Mouse (Mus musculus) kidney, embryonic 15.5 days (tissue): Measurements from ENCODE around the gene Ide. TPM values are rescaled to one million over a fixed set of nuclear protein-coding genes. Genes with fewer than 3 reads are reported as not detected.

Experiments
- ATAC-seq: fragments of 200-750 bp; cut with Nextera tagmentation; replicated peaks from 2 replicates; pipeline ENCODE4 v1.8.0; 2017; ENCODE audit warnings: moderate TSS enrichment; ENCODE audit not compliant: low FRiP score
- H3K27ac ChIP-seq: fragments of 300-500 bp; sonication (generic); 2 replicates; pipeline ENCODE4 v1.5.1; 2015; ENCODE audit warnings: mild to moderate bottlenecking, inconsistent platforms
- H3K27me3 ChIP-seq: fragments of 300-500 bp; sonication (generic); 2 replicates; pipeline ENCODE4 v1.6.1; 2015; ENCODE audit warnings: inconsistent platforms
- H3K36me3 ChIP-seq: fragments of 300-500 bp; sonication (generic); 2 replicates; pipeline ENCODE4 v1.6.1; 2015; ENCODE audit warnings: inconsistent platforms
- H3K4me1 ChIP-seq: fragments of 300-500 bp; sonication (generic); 2 replicates; pipeline ENCODE4 v1.6.1; 2015; ENCODE audit warnings: inconsistent platforms
- H3K4me2 ChIP-seq: fragments of 300-500 bp; sonication (generic); 2 replicates; pipeline ENCODE4 v1.6.1; 2015; ENCODE audit warnings: moderate library complexity, mild to moderate bottlenecking, inconsistent platforms
- H3K4me3 ChIP-seq: fragments of 300-500 bp; sonication (generic); replicated peaks from 2 replicates; pipeline ENCODE4 v1.5.1; 2015; ENCODE audit warnings: mild to moderate bottlenecking, inconsistent platforms
- H3K9ac ChIP-seq: fragments of 300-500 bp; sonication (generic); 2 replicates; pipeline ENCODE4 v1.6.1; 2015; ENCODE audit warnings: mild to moderate bottlenecking, inconsistent platforms
- H3K9me3 ChIP-seq: fragments of 300-500 bp; sonication (generic); replicated peaks from 2 replicates; pipeline ENCODE4 v1.6.1; 2016; ENCODE audit warnings: inconsistent platforms
- WGBS: fragments of 180-500 bp; shearing (Covaris S2); methylation state at CpG from one replicate; pipeline ENCODE4 v1.1.7; 2015; ENCODE audit warnings: mixed read lengths; 5-methylcytosine and 5-hydroxymethylcytosine counted together
- polyA plus RNA-seq: library from polyadenylated mRNA; unstranded; fragments of >200 nt; fragmentation: Nextera tagmentation; extraction: Ambion mirVana; gene quantifications from 2 replicates; pipeline ENCODE4 v1.2.1, GENCODE M21; 2015

The Ide gene
- polyA plus RNA-seq, 1 experiment from 2014 or later, result 53.3 TPM

GRCm38 (mm10) chr19:37262389-37262788 lies 75.3 kb downstream of the Ide start:
- H3K9ac ChIP-seq, result no peak overlapping the region
- H3K9me3 ChIP-seq, result no peaks in the 10 kb centered on the region
- H3K27ac ChIP-seq, result no peak overlapping the region
- H3K27me3 ChIP-seq, result no peaks in the 10 kb centered on the region
- WGBS, result 40% methylated on average over 4 of the region's 4 CpGs
- no peak overlapping the region for H3K4me2 ChIP-seq
- H3K36me3 ChIP-seq, result no peaks in the 10 kb centered on the region
- H3K4me3 ChIP-seq, result no peak overlapping the region
- ATAC-seq, result no peak
- 0 out of 2 replicates have a peak, but pooled peaks cover 3% of the 10 kb centered on the region for H3K4me1 ChIP-seq

GRCm38 (mm10) chr19:37255321-37255720 lies 82.3 kb downstream of the Ide start:
- 90% methylated on average over 9 of the region's 9 CpGs for WGBS
- ATAC-seq, result no peak
- H3K36me3 ChIP-seq, result no peaks in the 10 kb centered on the region
- no peak overlapping the region for H3K27ac ChIP-seq
- no peaks in the 10 kb centered on the region for H3K27me3 ChIP-seq
- no peaks in the 10 kb centered on the region for H3K4me1 ChIP-seq
- no peak overlapping the region for H3K9ac ChIP-seq
- H3K4me2 ChIP-seq, result no peak overlapping the region
- no peaks in the 10 kb centered on the region for H3K9me3 ChIP-seq
- no peak overlapping the region for H3K4me3 ChIP-seq

GRCm38 (mm10) chr19:37252104-37252503 lies 85.5 kb downstream of the Ide start:
- no peak for ATAC-seq
- H3K4me2 ChIP-seq, result no peak overlapping the region
- no peaks in the 10 kb centered on the region for H3K36me3 ChIP-seq
- WGBS, result 74% methylated on average over 6 of the region's 6 CpGs
- no peaks in the 10 kb centered on the region for H3K27me3 ChIP-seq
- H3K27ac ChIP-seq, result no peak overlapping the region
- no peak overlapping the region for H3K4me3 ChIP-seq
- H3K4me1 ChIP-seq, result no peaks in the 10 kb centered on the region
- no peaks in the 10 kb centered on the region for H3K9me3 ChIP-seq
- no peak overlapping the region for H3K9ac ChIP-seq

DNA sequence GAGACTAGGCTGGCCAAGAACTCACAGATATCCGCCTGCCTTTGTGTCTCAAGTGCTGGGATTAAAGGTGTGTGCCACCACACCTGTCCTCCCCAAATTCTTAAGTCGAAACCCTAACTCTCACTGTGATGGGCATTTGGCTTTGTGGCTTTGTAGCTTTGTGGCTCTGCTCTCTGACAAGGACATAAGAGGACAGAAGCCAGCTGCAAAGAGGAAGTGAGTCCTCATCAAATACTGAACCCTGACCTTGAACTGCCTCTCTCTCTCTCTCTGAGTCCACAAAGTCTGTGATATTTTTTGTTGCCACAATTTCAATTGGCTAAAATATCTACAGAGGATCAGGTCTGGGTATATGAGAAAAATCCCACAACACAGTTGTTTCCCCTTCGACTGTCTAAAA lies 89.5 kb downstream of the Ide start:
- H3K4me1 ChIP-seq, result no peaks in the 10 kb centered on the region
- no peak overlapping the region for H3K27ac ChIP-seq
- no peaks in the 10 kb centered on the region for H3K27me3 ChIP-seq
- H3K4me2 ChIP-seq, result no peak overlapping the region
- ATAC-seq, result no peak
- no peak overlapping the region for H3K9ac ChIP-seq
- 92% methylated on average over 3 of the region's 3 CpGs for WGBS
- H3K9me3 ChIP-seq, result no peaks in the 10 kb centered on the region
- H3K4me3 ChIP-seq, result no peak overlapping the region
- no peaks in the 10 kb centered on the region for H3K36me3 ChIP-seq

DNA sequence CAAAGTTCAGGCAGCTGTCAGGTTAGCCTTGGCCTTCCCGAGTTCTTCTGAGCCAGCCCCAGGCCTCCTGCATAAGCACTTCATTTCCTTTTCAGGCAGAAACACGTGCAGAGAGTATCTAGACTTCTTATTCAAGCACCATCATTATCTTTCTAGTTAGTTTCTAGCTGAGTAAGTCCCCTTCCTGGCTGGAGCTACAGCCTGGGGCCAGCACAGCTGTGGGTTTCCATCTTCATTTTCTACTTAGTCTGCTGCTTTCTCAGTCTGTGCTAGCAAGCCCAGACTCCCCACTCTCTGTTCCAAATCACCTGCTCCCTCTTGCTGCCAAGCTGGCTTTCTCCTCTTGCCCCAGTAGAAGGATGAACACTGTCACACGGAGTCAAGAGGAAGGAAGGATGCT lies 90.8 kb downstream of the Ide start:
- no peak overlapping the region for H3K9ac ChIP-seq
- WGBS, result 47% methylated on average over 3 of the region's 3 CpGs
- no peak for ATAC-seq
- no peaks in the 10 kb centered on the region for H3K9me3 ChIP-seq
- H3K4me1 ChIP-seq, result no peaks in the 10 kb centered on the region
- no peak overlapping the region for H3K4me3 ChIP-seq
- no peak overlapping the region for H3K27ac ChIP-seq
- H3K36me3 ChIP-seq, result no peaks in the 10 kb centered on the region
- no peaks in the 10 kb centered on the region for H3K27me3 ChIP-seq
- no peak overlapping the region for H3K4me2 ChIP-seq

DNA sequence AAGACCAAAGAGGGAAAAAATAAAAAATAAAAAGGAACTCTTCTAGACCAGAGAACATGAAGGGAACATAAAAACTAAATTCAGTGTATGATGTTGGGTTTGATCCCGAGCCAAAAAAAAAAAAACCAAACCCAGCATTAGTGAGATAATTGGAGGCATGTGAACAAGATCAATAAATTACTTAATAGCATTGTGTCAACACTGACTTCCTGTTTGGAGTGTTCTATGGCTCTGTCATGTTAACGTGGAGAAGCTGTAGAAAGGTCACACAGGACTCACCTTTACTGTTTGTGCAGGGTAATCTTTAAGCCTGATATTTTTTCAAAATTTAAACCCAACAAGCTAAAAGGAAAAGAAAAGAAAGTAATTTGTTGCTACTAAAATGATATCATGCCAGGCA lies 94.9 kb downstream of the Ide start:
- H3K36me3 ChIP-seq, result no peaks in the 10 kb centered on the region
- H3K4me2 ChIP-seq, result no peak overlapping the region
- H3K9me3 ChIP-seq, result no peaks in the 10 kb centered on the region
- no peaks in the 10 kb centered on the region for H3K4me1 ChIP-seq
- WGBS, result 32% methylated on average over 2 of the region's 2 CpGs
- no peak overlapping the region for H3K27ac ChIP-seq
- no peak overlapping the region for H3K9ac ChIP-seq
- H3K4me3 ChIP-seq, result no peak overlapping the region
- H3K27me3 ChIP-seq, result peaks cover 4% of the 10 kb centered on the region; the same call in 1 of the 2 replicates
- ATAC-seq, result no peak

GRCm38 (mm10) chr19:37241201-37241600 lies 96.5 kb downstream of the Ide start:
- no peaks in the 10 kb centered on the region for H3K4me1 ChIP-seq
- peaks cover 18% of the 10 kb centered on the region for H3K27me3 ChIP-seq
- no peak overlapping the region for H3K9ac ChIP-seq
- H3K9me3 ChIP-seq, result no peaks in the 10 kb centered on the region
- no peak overlapping the region for H3K4me2 ChIP-seq
- H3K36me3 ChIP-seq, result no peaks in the 10 kb centered on the region
- no peak overlapping the region for H3K4me3 ChIP-seq
- WGBS, result 75% methylated on average over 5 of the region's 5 CpGs
- no peak for ATAC-seq
- H3K27ac ChIP-seq, result no peak overlapping the region

GRCm38 (mm10) chr19:37239096-37239495 lies 98.6 kb downstream of the Ide start:
- Histone ChIP-seq H3K9ac (no peak overlapping the region), H3K9me3 (no peaks in the 10 kb centered on the region), H3K27ac (no peak overlapping the region), H3K36me3 (no peaks in the 10 kb centered on the region), H3K27me3 (peaks cover 37% of the 10 kb centered on the region), H3K4me1 (peaks cover 2% of the 10 kb centered on the region), H3K4me2 (no peak overlapping the region), H3K4me3 (no peak overlapping the region)
- no peak for ATAC-seq
- 27% methylated on average over 4 of the region's 4 CpGs for WGBS

- H3K4me3 ChIP-seq, result no peak overlapping the region
Observed at GRCm38 (mm10) chr19:37238651-37239050, 99.0 kb downstream of the Ide start.

GRCm38 (mm10) chr19:37237712-37238437 lies 99.8 kb downstream of the Ide start:
- WGBS, result 16% methylated on average over 15 of the region's 15 CpGs
- peaks cover 8% of the 10 kb centered on the region for H3K4me1 ChIP-seq
- no peak overlapping the region for H3K9ac ChIP-seq
- no peak overlapping the region for H3K27ac ChIP-seq
- no peaks in the 10 kb centered on the region for H3K9me3 ChIP-seq
- no peak overlapping the region for H3K4me3 ChIP-seq
- no peaks in the 10 kb centered on the region for H3K36me3 ChIP-seq
- ATAC-seq, result peak; percentile 73
- H3K4me2 ChIP-seq, result no peak overlapping the region
- peaks cover 47% of the 10 kb centered on the region for H3K27me3 ChIP-seq

More at GRCm38 (mm10) chr19:37238651-37239050, 99.0 kb downstream of the Ide start:
- H3K27me3 ChIP-seq, result peaks cover 41% of the 10 kb centered on the region
- H3K9ac ChIP-seq, result no peak overlapping the region
- H3K9me3 ChIP-seq, result no peaks in the 10 kb centered on the region
- H3K36me3 ChIP-seq, result no peaks in the 10 kb centered on the region
- no peak overlapping the region for H3K27ac ChIP-seq
- H3K4me2 ChIP-seq, result no peak overlapping the region
- ATAC-seq, result no peak
- WGBS, result 17% methylated on average over 7 of the region's 7 CpGs
- H3K4me1 ChIP-seq, result peaks cover 7% of the 10 kb centered on the region

- Histone ChIP-seq H3K27ac (no peak overlapping the region), H3K4me2 (no peak overlapping the region), H3K4me3 (no peak overlapping the region), H3K9me3 (no peaks in the 10 kb centered on the region), H3K27me3 (peaks cover 50% of the 10 kb centered on the region), H3K4me1 (peaks cover 8% of the 10 kb centered on the region), H3K36me3 (no peaks in the 10 kb centered on the region), H3K9ac (no peak overlapping the region)
- ATAC-seq, result no peak
- 49% methylated on average over 5 of the region's 5 CpGs for WGBS
Observed at GRCm38 (mm10) chr19:37237306-37237705, 100.3 kb downstream of the Ide start.

GRCm38 (mm10) chr19:37235818-37236217 lies 101.8 kb downstream of the Ide start:
- H3K36me3 ChIP-seq, result no peaks in the 10 kb centered on the region
- H3K9ac ChIP-seq, result no peak overlapping the region
- no peaks in the 10 kb centered on the region for H3K9me3 ChIP-seq
- no peak overlapping the region for H3K4me3 ChIP-seq
- WGBS, result 57% methylated on average over 8 of the region's 8 CpGs
- ATAC-seq, result no peak
- H3K4me2 ChIP-seq, result no peak overlapping the region
- H3K27ac ChIP-seq, result no peak overlapping the region
- peaks cover 8% of the 10 kb centered on the region for H3K4me1 ChIP-seq
- peaks cover 50% of the 10 kb centered on the region for H3K27me3 ChIP-seq
